Mouse (Mus musculus) liver, postnatal 0 days (tissue): ENCODE data around the gene Apoc1.

Experiments used
- CTCF ChIP-seq: sonication (generic); IDR thresholded peaks from 2 replicates; pipeline ENCODE4 v1.5.1; 2016; ENCODE audit warnings: antibody characterized with exemption, low read depth
- EP300 ChIP-seq: IDR thresholded peaks from 2 replicates; pipeline ENCODE4 v1.6.1; 2016; ENCODE audit warnings: antibody characterized with exemption, low read depth, mild to moderate bottlenecking

GRCm38 (mm10) chr7:19675824-19676223 is 16.6 kb downstream of the Apoc1 start:
- TF ChIP-seq CTCF (no peak), EP300 (no peak)
